Mouse (Mus musculus) forebrain, embryonic 11.5 days (tissue): ENCODE measurements around the gene Tsen15. TPM values are rescaled to one million over a fixed set of nuclear protein-coding genes. Genes with fewer than 3 reads are reported as not detected.

Experiments
- ATAC-seq: fragments of 200-750 bp; cut with Nextera tagmentation; replicated peaks from 2 replicates; pipeline ENCODE4 v1.8.0; 2017; ENCODE audit warnings: moderate TSS enrichment; ENCODE audit not compliant: low FRiP score
- DNase-seq: peaks from one replicate; pipeline ENCODE4 v3.0.0-alpha.2; 2017; ENCODE audit warnings: low spot score
- H3K27ac ChIP-seq: fragments of 300-500 bp; sonication (generic); 2 replicates; pipeline ENCODE4 v1.5.1; 2014; ENCODE audit warnings: low read depth, low read length
- H3K27me3 ChIP-seq: fragments of 300-500 bp; sonication (generic); 2 replicates; pipeline ENCODE4 v1.6.1; 2014; ENCODE audit warnings: mild to moderate bottlenecking, low read length, mixed read lengths; ENCODE audit not compliant: control insufficient read depth, insufficient read depth
- H3K36me3 ChIP-seq: fragments of 300-500 bp; sonication (generic); 2 replicates; pipeline ENCODE4 v1.6.1; 2014; ENCODE audit warnings: mild to moderate bottlenecking, low read length, moderate library complexity, mixed read lengths; ENCODE audit not compliant: control insufficient read depth, insufficient read depth
- H3K4me1 ChIP-seq: fragments of 300-500 bp; sonication (generic); replicated peaks from 2 replicates; pipeline ENCODE4 v1.6.1; 2014; ENCODE audit warnings: low read length, mixed read lengths; ENCODE audit not compliant: control insufficient read depth, insufficient read depth
- H3K4me2 ChIP-seq: fragments of 300-500 bp; sonication (generic); 2 replicates; pipeline ENCODE4 v1.6.1; 2014; ENCODE audit warnings: low read depth, mild to moderate bottlenecking, low read length, moderate library complexity, mixed read lengths; ENCODE audit not compliant: severe bottlenecking
- H3K4me3 ChIP-seq: fragments of 300-500 bp; sonication (generic); 2 replicates; pipeline ENCODE4 v1.5.1; 2014; ENCODE audit warnings: low read depth, low read length
- H3K9ac ChIP-seq: fragments of 300-500 bp; sonication (generic); 2 replicates; pipeline ENCODE4 v1.6.1; 2014; ENCODE audit warnings: low read length
- H3K9me3 ChIP-seq: fragments of 300-500 bp; sonication (generic); 2 replicates; pipeline ENCODE4 v1.6.1; 2016; ENCODE audit warnings: low read length, mixed read lengths; ENCODE audit not compliant: control insufficient read depth
- WGBS: fragments of 180-500 bp; shearing (Covaris S2); extraction: QIAGEN DNeasy Blood & Tissue Kit; methylation state at CpG from one replicate; pipeline ENCODE4 v1.1.7; 2014; 5-methylcytosine and 5-hydroxymethylcytosine counted together
- polyA plus RNA-seq: library from polyadenylated mRNA; unstranded; fragments of >200 nt; fragmentation: Nextera tagmentation; extraction: Ambion mirVana; gene quantifications from 2 replicates; pipeline ENCODE4 v1.2.1, GENCODE M21; 2014

Tsen15 gene
- polyA plus RNA-seq, 1 experiment from 2014 or later = 73.5 TPM

GRCm38 (mm10) chr1:152414451-152414850, 28.0 kb upstream of the Tsen15 start:
- H3K4me2 ChIP-seq = no peak overlapping the region
- no peak for DNase-seq
- no peaks in the 10 kb centered on the region for H3K4me1 ChIP-seq
- H3K4me3 ChIP-seq = no peak overlapping the region
- H3K36me3 ChIP-seq = no peaks in the 10 kb centered on the region
- ATAC-seq = no peak
- no peak overlapping the region for H3K27ac ChIP-seq
- 85% methylated on average over 10 of the region's 10 CpGs for WGBS
- H3K27me3 ChIP-seq = no peaks in the 10 kb centered on the region
- peaks cover 3% of the 10 kb centered on the region for H3K9me3 ChIP-seq
- no peak overlapping the region for H3K9ac ChIP-seq

- Histone ChIP-seq H3K4me1 (no peaks in the 10 kb centered on the region), H3K4me3 (no peak overlapping the region), H3K9ac (no peak overlapping the region), H3K36me3 (no peaks in the 10 kb centered on the region), H3K27me3 (no peaks in the 10 kb centered on the region), H3K4me2 (no peak overlapping the region), H3K27ac (no peak overlapping the region), H3K9me3 (peaks cover 3% of the 10 kb centered on the region)
- no peak for DNase-seq
- WGBS = 63% methylated on average over 1 of the region's 1 CpGs
- no peak for ATAC-seq
These were observed 27.5 kb upstream of the Tsen15 start for GRCm38 (mm10) chr1:152413961-152414360.

GRCm38 (mm10) chr1:152413116-152413515, 26.6 kb upstream of the Tsen15 start:
- no peaks in the 10 kb centered on the region for H3K36me3 ChIP-seq
- H3K27me3 ChIP-seq = no peaks in the 10 kb centered on the region
- peaks cover 3% of the 10 kb centered on the region for H3K9me3 ChIP-seq
- no peaks in the 10 kb centered on the region for H3K4me1 ChIP-seq
- no peak overlapping the region for H3K4me2 ChIP-seq
- DNase-seq = no peak
- no peak overlapping the region for H3K27ac ChIP-seq
- no peak overlapping the region for H3K4me3 ChIP-seq
- no peak for ATAC-seq
- 94% methylated on average over 2 of the region's 2 CpGs for WGBS
- H3K9ac ChIP-seq = no peak overlapping the region

GRCm38 (mm10) chr1:152410657-152411056, 24.2 kb upstream of the Tsen15 start:
- 91% methylated on average over 3 of the region's 3 CpGs for WGBS
- Histone ChIP-seq H3K27ac (no peak overlapping the region), H3K9ac (no peak overlapping the region), H3K36me3 (no peaks in the 10 kb centered on the region), H3K9me3 (peaks cover 3% of the 10 kb centered on the region), H3K4me2 (no peak overlapping the region), H3K4me3 (no peak overlapping the region), H3K27me3 (no peaks in the 10 kb centered on the region), H3K4me1 (peaks cover 2% of the 10 kb centered on the region; the same call in 1 of the 2 replicates)
- DNase-seq = no peak
- ATAC-seq = no peak

GRCm38 (mm10) chr1:152409356-152409755, 22.9 kb upstream of the Tsen15 start:
- WGBS = 86% methylated on average over 4 of the region's 4 CpGs

GRCm38 (mm10) chr1:152407021-152407946, 20.8 kb upstream of the Tsen15 start:
- 0 out of 2 replicates have a peak overlapping the region, but pooled peaks have one; percentile 26 for H3K4me2 ChIP-seq
- no peak for ATAC-seq

More at GRCm38 (mm10) chr1:152409356-152409755, 22.9 kb upstream of the Tsen15 start:
- ATAC-seq (no peak), DNase-seq (no peak)
- Histone ChIP-seq H3K27ac (no peak overlapping the region), H3K4me2 (no peak overlapping the region), H3K9ac (no peak overlapping the region), H3K4me3 (no peak overlapping the region), H3K27me3 (no peaks in the 10 kb centered on the region), H3K4me1 (peaks cover 2% of the 10 kb centered on the region; the same call in 1 of the 2 replicates), H3K36me3 (no peaks in the 10 kb centered on the region), H3K9me3 (peaks cover 3% of the 10 kb centered on the region)

GRCm38 (mm10) chr1:152400556-152401540, 14.4 kb upstream of the Tsen15 start:
- DNase-seq (peak; percentile 54), ATAC-seq (0 out of 2 replicates have a peak, but pooled peaks have one; percentile 35)
- H3K4me1 ChIP-seq = 0 out of 2 replicates have a peak, but pooled peaks cover 4% of the 10 kb centered on the region
- H3K36me3 ChIP-seq = no peaks in the 10 kb centered on the region
- WGBS = 6% methylated on average over 14 of the region's 14 CpGs
- no peaks in the 10 kb centered on the region for H3K9me3 ChIP-seq
- H3K4me3 ChIP-seq = peak overlapping the region; percentile 55
- peaks cover 10% of the 10 kb centered on the region; the same call in 1 of the 2 replicates for H3K27me3 ChIP-seq
- peak overlapping the region; percentile 73 for H3K4me2 ChIP-seq
- no peak overlapping the region for H3K27ac ChIP-seq
- peak overlapping the region; percentile 68; the same call in 1 of the 2 replicates for H3K9ac ChIP-seq

More at GRCm38 (mm10) chr1:152407021-152407946, 20.8 kb upstream of the Tsen15 start:
- no peak overlapping the region for H3K9ac ChIP-seq
- H3K27me3 ChIP-seq = no peaks in the 10 kb centered on the region
- DNase-seq = no peak
- H3K9me3 ChIP-seq = peaks cover 1% of the 10 kb centered on the region
- WGBS = 43% methylated on average over 22 of the region's 22 CpGs
- no peak overlapping the region for H3K4me3 ChIP-seq
- H3K27ac ChIP-seq = no peak overlapping the region
- H3K36me3 ChIP-seq = no peaks in the 10 kb centered on the region
- peaks cover 2% of the 10 kb centered on the region; the same call in 1 of the 2 replicates for H3K4me1 ChIP-seq
